Mouse (Mus musculus) brain, embryonic 14.5 days (tissue): Measurements from ENCODE around the gene Polr3gl.

Experiments
- CTCF ChIP-seq: fragments of 200-500 bp; IDR thresholded peaks from 2 replicates; pipeline ENCODE4 v1.5.1; 2012; ENCODE audit warnings: inconsistent platforms, mild to moderate bottlenecking, moderate library complexity, borderline replicate concordance; ENCODE audit not compliant: insufficient read depth, insufficient read length; ENCODE audit errors: extremely low read depth
- POLR2A ChIP-seq: fragments of 200-500 bp; IDR thresholded peaks from 2 replicates; pipeline ENCODE4 v1.6.1; 2012; ENCODE audit warnings: mild to moderate bottlenecking, inconsistent platforms, borderline replicate concordance; ENCODE audit not compliant: poor library complexity, insufficient read depth, insufficient read length, severe bottlenecking; ENCODE audit errors: extremely low read depth

- no peak for TF ChIP-seq CTCF
- no peak for TF ChIP-seq POLR2A
These were observed 12.0 kb downstream of the Polr3gl start for GRCm38 (mm10) chr3:96581771-96582515.
